Mouse (Mus musculus): Measurements from ENCODE around the gene Ptchd3.
A peak's percentile ranks its signal among the peaks of the same experiment; 100 is the strongest.

Gene Ptchd3

GRCm38 (mm10) chr11:121794591-121795199, 35.4 kb upstream of the Ptchd3 start:
- TF ChIP-seq NANOG (IDR thresholded peaks at IDR 0.05; ENCODE audit: borderline replicate concordance, low read length) = no peak
- TF ChIP-seq CTCF (conservative IDR thresholded peaks at IDR 0.05; ENCODE audit: low read length) = no peak
- TF ChIP-seq POU5F1 (IDR thresholded peaks at IDR 0.05; ENCODE audit: borderline replicate concordance, low read length) = no peak
- no peaks in the 10 kb centered on the region for H3K9me3 ChIP-seq (ENCODE audit: low read length)

DNA sequence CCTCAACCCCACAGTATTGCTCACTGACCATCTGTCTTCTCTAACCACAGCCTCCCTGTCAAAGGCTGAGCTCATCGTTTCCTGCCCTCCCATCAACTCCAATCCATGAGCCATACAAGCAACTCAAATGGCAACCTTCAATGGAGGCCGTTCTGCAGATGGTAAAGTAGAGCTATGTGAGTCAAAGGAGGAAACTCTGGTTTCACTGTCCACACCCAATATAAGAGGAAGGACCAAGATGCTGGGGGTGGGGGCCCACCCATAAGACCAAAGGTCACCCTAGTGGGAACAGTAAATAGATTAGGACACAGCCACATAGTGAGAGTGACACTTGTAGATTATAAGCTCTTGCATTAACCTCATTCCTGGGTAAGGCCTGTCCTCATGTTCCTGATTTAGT, 34.1 kb upstream of the Ptchd3 start:
- Histone ChIP-seq H3K4me1 (replicated peaks; ENCODE audit: low read depth, low read length) (no peaks in the 10 kb centered on the region), H3K27me3 (ENCODE audit: insufficient read depth, low read length) (no peaks in the 10 kb centered on the region), H3K36me3 (ENCODE audit: insufficient read depth, low read length) (no peaks in the 10 kb centered on the region), H3K9me3 (ENCODE audit: low read length) (no peaks in the 10 kb centered on the region), H3K4me3 (replicated peaks; ENCODE audit: low read length) (no peak overlapping the region)
- TF ChIP-seq POU5F1 (IDR thresholded peaks at IDR 0.05; ENCODE audit: borderline replicate concordance, low read length) (no peak), CTCF (conservative IDR thresholded peaks at IDR 0.05; ENCODE audit: low read length) (no peak), NANOG (IDR thresholded peaks at IDR 0.05; ENCODE audit: borderline replicate concordance, low read length) (no peak)

More at GRCm38 (mm10) chr11:121794591-121795199, 35.4 kb upstream of the Ptchd3 start:
- Histone ChIP-seq H3K4me3 (replicated peaks; ENCODE audit: low read length) (no peak overlapping the region), H3K36me3 (ENCODE audit: insufficient read depth, low read length) (no peaks in the 10 kb centered on the region), H3K27me3 (ENCODE audit: insufficient read depth, low read length) (no peaks in the 10 kb centered on the region), H3K4me1 (replicated peaks; ENCODE audit: low read depth, low read length) (no peaks in the 10 kb centered on the region)

GRCm38 (mm10) chr11:121798591-121798990, 31.5 kb upstream of the Ptchd3 start:
- no peaks in the 10 kb centered on the region for H3K27me3 ChIP-seq (ENCODE audit: insufficient read depth, low read length)
- no peaks in the 10 kb centered on the region for H3K4me1 ChIP-seq (replicated peaks; ENCODE audit: low read depth, low read length)
- H3K4me3 ChIP-seq (replicated peaks; ENCODE audit: low read length) = no peak overlapping the region
- H3K36me3 ChIP-seq (ENCODE audit: insufficient read depth, low read length) = no peaks in the 10 kb centered on the region
- no peaks in the 10 kb centered on the region for H3K9me3 ChIP-seq (ENCODE audit: low read length)
- TF ChIP-seq NANOG (IDR thresholded peaks at IDR 0.05; ENCODE audit: borderline replicate concordance, low read length) (no peak), POU5F1 (IDR thresholded peaks at IDR 0.05; ENCODE audit: borderline replicate concordance, low read length) (no peak), CTCF (conservative IDR thresholded peaks at IDR 0.05; ENCODE audit: low read length) (no peak)

DNA sequence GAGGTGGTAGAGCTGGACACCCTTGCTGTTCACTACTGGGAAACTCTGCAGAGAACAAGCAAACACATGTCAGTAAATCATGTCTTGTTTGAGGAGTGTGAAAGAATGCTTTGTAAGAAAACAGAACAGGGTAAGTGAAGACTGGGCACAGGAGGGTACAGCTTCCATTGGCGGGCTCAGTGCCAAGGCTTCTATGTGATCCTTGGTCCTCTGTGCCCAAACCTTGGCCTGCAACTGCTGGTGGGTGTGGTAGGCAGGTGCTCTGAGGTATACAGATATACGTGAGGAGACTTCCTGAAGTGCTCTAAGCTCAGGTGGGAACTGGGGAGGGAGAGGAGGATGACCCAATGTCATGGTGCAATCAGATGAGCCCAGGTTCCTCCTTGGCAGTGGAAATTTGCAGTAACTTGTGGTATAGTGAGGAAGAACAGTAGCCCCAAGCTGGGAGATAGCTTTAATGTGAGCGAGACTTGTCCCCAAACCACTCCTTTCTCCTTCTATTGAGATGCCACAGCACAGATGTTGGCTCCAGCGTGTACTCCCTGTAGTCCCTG, 30.2 kb upstream of the Ptchd3 start:
- Histone ChIP-seq H3K36me3 (ENCODE audit: insufficient read depth, low read length) (no peaks in the 10 kb centered on the region), H3K4me1 (replicated peaks; ENCODE audit: low read depth, low read length) (no peaks in the 10 kb centered on the region), H3K4me3 (replicated peaks; ENCODE audit: low read length) (no peak overlapping the region), H3K9me3 (ENCODE audit: low read length) (no peaks in the 10 kb centered on the region), H3K27me3 (ENCODE audit: insufficient read depth, low read length) (no peaks in the 10 kb centered on the region)
- TF ChIP-seq NANOG (IDR thresholded peaks at IDR 0.05; ENCODE audit: borderline replicate concordance, low read length) (no peak), CTCF (conservative IDR thresholded peaks at IDR 0.05; ENCODE audit: low read length) (no peak), POU5F1 (IDR thresholded peaks at IDR 0.05; ENCODE audit: borderline replicate concordance, low read length) (no peak)

DNA sequence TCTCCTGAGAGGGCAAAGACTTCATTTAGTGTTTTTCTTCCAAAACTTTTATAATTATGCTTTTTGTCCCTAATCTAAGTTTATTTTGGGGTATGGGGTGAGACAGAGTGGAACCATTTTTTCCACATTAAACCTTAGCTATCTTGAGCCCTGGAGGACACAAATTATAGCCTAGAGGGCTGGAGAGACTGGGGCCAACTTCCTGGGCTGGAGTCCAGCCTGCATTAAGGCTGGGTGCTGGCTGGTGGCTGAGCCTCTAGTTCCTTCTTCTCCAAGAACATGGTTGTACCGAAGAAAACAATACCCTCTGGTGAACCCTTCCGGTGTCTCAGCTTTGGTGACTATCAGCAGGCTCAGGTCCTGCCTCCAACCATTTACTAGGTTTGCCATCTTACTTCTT, 27.3 kb upstream of the Ptchd3 start:
- Histone ChIP-seq H3K27me3 (ENCODE audit: insufficient read depth, low read length) (no peaks in the 10 kb centered on the region), H3K4me3 (replicated peaks; ENCODE audit: low read length) (no peak overlapping the region), H3K9me3 (ENCODE audit: low read length) (no peaks in the 10 kb centered on the region), H3K4me1 (replicated peaks; ENCODE audit: low read depth, low read length) (no peaks in the 10 kb centered on the region), H3K36me3 (ENCODE audit: insufficient read depth, low read length) (no peaks in the 10 kb centered on the region)
- TF ChIP-seq NANOG (IDR thresholded peaks at IDR 0.05; ENCODE audit: borderline replicate concordance, low read length) (no peak), CTCF (conservative IDR thresholded peaks at IDR 0.05; ENCODE audit: low read length) (no peak), POU5F1 (IDR thresholded peaks at IDR 0.05; ENCODE audit: borderline replicate concordance, low read length) (no peak)

DNA sequence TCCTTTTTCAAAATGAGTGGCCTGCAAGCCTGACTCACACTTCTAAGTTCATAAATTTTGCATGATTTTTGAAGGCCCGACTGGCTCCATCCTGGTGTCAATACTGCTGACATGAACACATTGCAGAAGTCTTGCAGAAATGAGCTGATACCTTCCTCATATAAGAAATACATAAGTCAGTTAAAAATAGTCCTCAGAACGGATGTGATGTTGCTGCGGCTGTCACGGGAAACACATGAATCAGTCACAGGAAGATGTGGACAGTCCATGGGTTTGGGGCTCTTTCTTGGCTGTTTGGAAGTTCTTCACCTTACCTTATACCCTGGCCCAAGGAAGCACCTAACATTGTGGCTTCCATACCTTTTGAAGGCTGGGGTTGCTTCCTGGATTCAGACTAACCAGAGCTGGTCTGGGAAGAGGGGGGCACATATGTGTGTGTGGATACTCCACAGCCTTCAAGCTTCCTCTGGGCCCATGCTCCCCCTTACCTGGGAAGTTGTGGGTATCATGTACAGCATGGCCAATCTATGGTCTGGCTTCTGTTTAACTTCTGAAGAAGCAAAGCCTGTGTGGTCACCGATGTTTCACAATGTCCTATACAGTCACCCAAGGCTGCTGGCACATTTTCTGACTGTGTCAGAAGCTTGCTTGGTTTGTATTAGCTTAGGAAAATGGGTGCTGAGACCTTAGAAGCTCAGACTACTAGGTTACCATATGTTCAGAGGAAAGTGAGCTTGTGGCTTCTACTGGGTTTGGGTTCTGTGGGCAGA, 25.6 kb upstream of the Ptchd3 start:
- Histone ChIP-seq H3K4me3 (replicated peaks; ENCODE audit: low read length) (no peak overlapping the region), H3K4me1 (replicated peaks; ENCODE audit: low read depth, low read length) (no peaks in the 10 kb centered on the region), H3K9me3 (ENCODE audit: low read length) (no peaks in the 10 kb centered on the region), H3K27me3 (ENCODE audit: insufficient read depth, low read length) (no peaks in the 10 kb centered on the region), H3K36me3 (ENCODE audit: insufficient read depth, low read length) (no peaks in the 10 kb centered on the region)
- TF ChIP-seq CTCF (conservative IDR thresholded peaks at IDR 0.05; ENCODE audit: low read length) (no peak), POU5F1 (IDR thresholded peaks at IDR 0.05; ENCODE audit: borderline replicate concordance, low read length) (no peak), NANOG (IDR thresholded peaks at IDR 0.05; ENCODE audit: borderline replicate concordance, low read length) (no peak)

- H3K27me3 ChIP-seq (ENCODE audit: insufficient read depth, low read length) = peaks cover 3% of the 10 kb centered on the region; the same call in 1 of the 2 replicates
- no peaks in the 10 kb centered on the region for H3K4me1 ChIP-seq (replicated peaks; ENCODE audit: low read depth, low read length)
- no peaks in the 10 kb centered on the region for H3K9me3 ChIP-seq (ENCODE audit: low read length)
- TF ChIP-seq CTCF (conservative IDR thresholded peaks at IDR 0.05; ENCODE audit: low read length) (peak; percentile 66), POU5F1 (IDR thresholded peaks at IDR 0.05; ENCODE audit: borderline replicate concordance, low read length) (no peak)
- no peak overlapping the region for H3K4me3 ChIP-seq (replicated peaks; ENCODE audit: low read length)
- H3K36me3 ChIP-seq (ENCODE audit: insufficient read depth, low read length) = no peaks in the 10 kb centered on the region
These were observed 21.7 kb upstream of the Ptchd3 start for GRCm38 (mm10) chr11:121808204-121808852.

DNA sequence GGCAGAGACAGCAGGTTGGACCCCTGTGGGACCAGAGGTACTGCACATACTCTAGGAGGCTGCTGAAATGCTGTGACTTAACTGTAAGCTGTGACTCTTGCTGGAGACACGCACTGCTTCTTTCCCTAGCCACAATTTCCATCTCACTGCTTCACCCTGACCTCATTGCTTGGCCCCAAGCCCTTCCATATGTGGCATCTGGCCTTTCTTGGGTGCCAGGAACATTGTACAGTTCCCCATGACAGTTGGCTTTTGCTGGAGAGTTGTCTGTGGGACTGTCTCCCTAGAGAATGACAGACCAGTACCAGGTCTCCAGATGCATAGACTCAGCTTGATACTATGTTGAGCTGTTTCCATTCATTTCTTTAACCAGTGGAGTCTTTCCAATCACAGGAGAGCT, 21.2 kb upstream of the Ptchd3 start:
- Histone ChIP-seq H3K27me3 (ENCODE audit: insufficient read depth, low read length) (peaks cover 3% of the 10 kb centered on the region; the same call in 1 of the 2 replicates), H3K4me3 (replicated peaks; ENCODE audit: low read length) (no peak overlapping the region), H3K4me1 (replicated peaks; ENCODE audit: low read depth, low read length) (no peaks in the 10 kb centered on the region), H3K9me3 (ENCODE audit: low read length) (no peaks in the 10 kb centered on the region), H3K36me3 (ENCODE audit: insufficient read depth, low read length) (no peaks in the 10 kb centered on the region)
- no peak for TF ChIP-seq POU5F1 (IDR thresholded peaks at IDR 0.05; ENCODE audit: borderline replicate concordance, low read length)
- TF ChIP-seq NANOG (IDR thresholded peaks at IDR 0.05; ENCODE audit: borderline replicate concordance, low read length) = no peak
- TF ChIP-seq CTCF (conservative IDR thresholded peaks at IDR 0.05; ENCODE audit: low read length) = no peak

Measured in E14TG2a.4 (cell line).